Mouse (Mus musculus) T-cell, adult 66 days (primary cell): Measurements from ENCODE around the gene Gm5580. TPM values are rescaled to one million over a fixed set of nuclear protein-coding genes. Genes with fewer than 3 reads are reported as not detected.

Source experiments
- total RNA-seq, 2 experiments: library from RNA; stranded (reverse); gene quantifications; 3 replicates in 1 of 2; 4 replicates in 1 of 2; pipeline ENCODE4 v1.2.4; 2023

Gm5580 gene
- 1 to 10 TPM; 2.8 to 3.5 TPM for total RNA-seq

GRCm38 (mm10) chr6:116550841-116551240 lies at the start of gene Gm5580:
TSS of gene Gm5580 (plus strand) at chr6:116551141.

GRCm38 (mm10) chr6:116506302-116507003 lies 44.5 kb upstream of the Gm5580 start, which contains the start of gene Olfr212:
TSS of gene Olfr212 (plus strand) at chr6:116506516.

GRCm38 (mm10) chr6:116538156-116538555 lies 12.8 kb upstream of the Gm5580 start, which contains the start of gene Olfr213:
TSS of gene Olfr213 (plus strand) at chr6:116538456.

GRCm38 (mm10) chr6:116553935-116554334 lies 3.0 kb downstream of the Gm5580 start, which contains the start of gene Olfr214:
TSS of gene Olfr214 (plus strand) at chr6:116554235.

GRCm38 (mm10) chr6:116584095-116584494 lies 33.2 kb downstream of the Gm5580 start, which contains the start of gene Olfr215:
TSS of gene Olfr215 (minus strand) at chr6:116584195.

Other genes with a start within 250 kb of the Gm5580 start
- 1 to 10 TPM; 1.2 to 2.8 TPM for gene March8, start 213.1 kb upstream of the Gm5580 start, total RNA-seq
- gene Alox5, start 90.0 kb upstream of the Gm5580 start, total RNA-seq, result under 1 TPM in 1 of 2 experiments, not detected in 1; 0.70 TPM
- not detected for gene Olfr211, start 62.0 kb upstream of the Gm5580 start, total RNA-seq
- under 1 TPM in 1 of 2 experiments, not detected in 1; 0.20 TPM for gene Olfr212, start 44.6 kb upstream of the Gm5580 start, total RNA-seq
- not detected for gene Olfr213, start 12.7 kb upstream of the Gm5580 start, total RNA-seq
- gene Olfr214, start 3.1 kb downstream of the Gm5580 start, total RNA-seq, result not detected
- gene Olfr215, start 33.1 kb downstream of the Gm5580 start, total RNA-seq, result not detected
- 10 to 100 TPM; 20.2 to 24.1 TPM for gene Zfp422, start 77.9 kb downstream of the Gm5580 start, total RNA-seq
- gene Depp1, start 99.5 kb downstream of the Gm5580 start, total RNA-seq, result not detected
- gene Rassf4, start 122.8 kb downstream of the Gm5580 start, total RNA-seq, result 1 to 10 TPM in 1 of 2 experiments, under 1 TPM in 1; 0.98 to 3.2 TPM
- under 1 TPM; 0.24 to 0.35 TPM for gene Tmem72, start 165.8 kb downstream of the Gm5580 start, total RNA-seq